Mouse (Mus musculus) midbrain, embryonic 10.5 days (tissue): ENCODE measurements around the gene Optc. TPM values are rescaled to one million over a fixed set of nuclear protein-coding genes. Genes with fewer than 3 reads are reported as not detected.

Source experiments
- DNase-seq: peaks from one replicate; pipeline ENCODE4 v3.0.0-alpha.2; 2017; ENCODE audit warnings: low spot score
- H3K27ac ChIP-seq: fragments of 300-500 bp; sonication (generic); replicated peaks from 2 replicates; pipeline ENCODE4 v1.5.1; 2016; ENCODE audit warnings: mild to moderate bottlenecking
- H3K27me3 ChIP-seq: fragments of 300-500 bp; sonication (generic); 2 replicates; pipeline ENCODE4 v1.6.1; 2016; ENCODE audit warnings: low read depth, mild to moderate bottlenecking; ENCODE audit not compliant: poor library complexity, severe bottlenecking
- H3K36me3 ChIP-seq: fragments of 300-500 bp; sonication (generic); 2 replicates; pipeline ENCODE4 v1.6.1; 2016; ENCODE audit warnings: mild to moderate bottlenecking, moderate library complexity
- H3K4me1 ChIP-seq: fragments of 300-500 bp; sonication (generic); 2 replicates; pipeline ENCODE4 v1.6.1; 2016
- H3K4me3 ChIP-seq: fragments of 300-500 bp; sonication (generic); 2 replicates; pipeline ENCODE4 v1.5.1; 2016; ENCODE audit warnings: mild to moderate bottlenecking, moderate library complexity
- H3K9me3 ChIP-seq: fragments of 300-500 bp; sonication (generic); replicated peaks from 2 replicates; pipeline ENCODE4 v1.6.1; 2016; ENCODE audit warnings: mild to moderate bottlenecking
- WGBS: fragments of 180-500 bp; shearing (Covaris S2); methylation state at CpG from one replicate; pipeline ENCODE4 v1.1.7; 2016; 5-methylcytosine and 5-hydroxymethylcytosine counted together
- polyA plus RNA-seq: library from polyadenylated mRNA; unstranded; fragments of >200 nt; fragmentation: Nextera tagmentation; extraction: Ambion mirVana; gene quantifications from 2 replicates; pipeline ENCODE4 v1.2.1, GENCODE M21; 2016

The Optc gene
- 0.86 and 1.7 TPM in 2 replicates for polyA plus RNA-seq

DNA sequence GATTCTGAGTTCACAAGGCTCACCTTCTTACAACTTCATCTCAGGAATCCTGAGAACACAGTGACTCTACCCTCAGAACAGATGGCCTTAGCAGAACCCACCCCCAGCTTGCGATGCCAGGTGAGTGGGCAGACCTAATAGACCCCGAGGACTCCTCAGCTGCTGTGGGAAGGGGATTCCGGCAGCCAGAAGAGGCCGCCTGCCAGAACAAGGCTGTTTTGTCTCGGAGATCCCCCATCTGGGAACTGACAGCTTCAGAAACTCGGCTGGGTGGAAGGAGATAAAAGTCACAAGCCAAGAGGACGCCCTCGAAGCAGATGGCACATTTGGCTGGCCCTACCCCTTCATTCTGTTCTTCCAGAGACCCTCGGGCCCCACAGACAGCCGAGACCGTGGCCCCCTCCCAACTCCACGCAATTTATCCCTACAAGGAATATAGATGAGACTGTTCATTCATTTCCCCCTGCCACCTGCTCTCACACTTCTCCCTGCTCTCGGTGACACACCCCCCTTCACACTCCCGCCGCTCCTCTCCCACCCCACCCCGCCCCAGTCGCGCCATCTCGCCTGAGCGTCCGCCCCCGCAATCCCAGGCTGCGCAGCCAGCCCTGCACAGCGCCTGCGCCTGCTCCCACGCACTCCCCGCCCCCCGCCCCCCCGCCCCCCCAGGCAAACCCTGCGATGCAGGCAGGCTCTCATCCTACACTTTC lies at the start of gene Optc:
Gene Optc (minus strand): TSS at position 51 of the 710 bp plus-strand sequence.
- Histone ChIP-seq H3K4me3 (peak within 1 kb of the TSS; percentile 61), H3K36me3 (no peaks in the 10 kb centered on the region), H3K9me3 (no peaks in the 10 kb centered on the region), H3K4me1 (peaks cover 33% of the 10 kb centered on the region), H3K27ac (peak within 1 kb of the TSS; percentile 86), H3K27me3 (peaks cover 64% of the 10 kb centered on the region)
- DNase-seq = no peak
- WGBS = 7% methylated on average over 26 of the region's 30 CpGs

DNA sequence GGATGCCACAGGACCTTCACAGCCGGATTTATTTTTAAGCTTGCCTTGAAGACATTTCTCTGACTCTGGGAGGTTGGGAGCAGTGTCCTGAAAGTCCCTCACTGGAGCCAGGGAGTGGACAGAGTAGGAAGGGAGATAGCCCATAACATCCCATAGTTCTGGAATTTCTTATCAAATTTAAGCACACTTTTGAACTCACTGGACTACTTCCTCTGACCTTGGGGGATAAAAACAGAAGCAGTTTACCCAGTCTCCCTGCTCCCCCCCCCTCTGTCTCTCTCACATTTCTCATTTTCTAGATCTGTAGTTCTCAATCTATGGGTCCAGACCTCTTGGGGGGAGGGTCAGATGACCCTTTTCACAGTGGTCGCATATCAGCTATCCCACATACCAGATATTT lies 46.2 kb upstream of the Optc start:
- no peaks in the 10 kb centered on the region for H3K27me3 ChIP-seq
- H3K4me1 ChIP-seq = peaks cover 9% of the 10 kb centered on the region; the same call in 1 of the 2 replicates
- H3K27ac ChIP-seq = no peak overlapping the region
- H3K4me3 ChIP-seq = no peak overlapping the region
- WGBS = 73% methylated on average over 2 of the region's 2 CpGs
- no peak for DNase-seq
- H3K36me3 ChIP-seq = no peaks in the 10 kb centered on the region
- no peaks in the 10 kb centered on the region for H3K9me3 ChIP-seq

DNA sequence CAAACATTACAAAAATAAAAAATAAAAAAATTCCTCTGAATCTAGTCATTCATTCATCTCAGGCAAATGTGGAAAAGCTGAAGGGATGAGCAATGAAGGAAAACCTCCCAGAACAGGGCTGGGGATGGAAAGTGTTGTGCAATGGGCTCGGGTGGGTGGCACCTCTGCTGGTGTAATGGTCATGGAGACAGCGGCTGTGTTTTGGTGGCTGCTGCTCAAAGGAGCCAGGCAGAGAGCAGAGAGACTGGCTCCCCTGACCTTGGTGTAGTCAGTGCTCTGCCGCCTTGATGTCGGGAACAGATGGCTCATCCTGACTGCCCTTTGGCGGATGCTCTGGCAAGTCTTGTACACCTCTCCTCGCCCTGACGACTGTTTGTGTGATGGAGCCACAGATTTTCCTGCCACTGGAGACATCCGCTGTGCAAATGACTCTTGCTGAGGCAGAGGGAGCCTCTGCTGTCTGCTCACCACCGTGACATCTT lies 45.5 kb upstream of the Optc start:
- H3K9me3 ChIP-seq = no peaks in the 10 kb centered on the region
- no peak overlapping the region for H3K4me3 ChIP-seq
- WGBS = 63% methylated on average over 9 of the region's 9 CpGs
- no peak for DNase-seq
- no peak overlapping the region for H3K27ac ChIP-seq
- no peaks in the 10 kb centered on the region for H3K27me3 ChIP-seq
- H3K4me1 ChIP-seq = peaks cover 9% of the 10 kb centered on the region; the same call in 1 of the 2 replicates
- H3K36me3 ChIP-seq = no peaks in the 10 kb centered on the region

DNA sequence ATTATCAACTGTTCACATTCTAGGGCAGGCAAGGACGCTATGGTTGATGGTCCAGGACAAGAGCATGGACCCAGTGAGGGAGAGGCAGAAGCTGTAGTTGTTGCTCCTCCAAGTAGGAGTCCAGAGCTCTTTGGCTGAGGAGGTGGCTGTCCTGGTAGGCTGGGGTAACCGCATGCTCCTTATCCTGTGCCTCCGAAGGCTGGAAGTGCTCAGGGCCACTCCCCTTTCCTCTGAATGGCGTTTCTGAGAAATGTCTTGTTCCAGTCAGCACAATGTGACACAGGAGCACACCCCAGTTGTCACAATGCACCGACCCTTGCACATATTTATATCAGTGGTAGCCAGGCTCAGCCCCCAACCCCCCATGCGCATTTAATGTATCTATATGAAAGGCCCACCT lies 43.8 kb upstream of the Optc start:
- Histone ChIP-seq H3K9me3 (no peaks in the 10 kb centered on the region), H3K4me1 (peaks cover 9% of the 10 kb centered on the region; the same call in 1 of the 2 replicates), H3K27ac (no peak overlapping the region), H3K4me3 (no peak overlapping the region), H3K36me3 (no peaks in the 10 kb centered on the region), H3K27me3 (no peaks in the 10 kb centered on the region)
- no peak for DNase-seq
- WGBS = 66% methylated on average over 6 of the region's 6 CpGs

DNA sequence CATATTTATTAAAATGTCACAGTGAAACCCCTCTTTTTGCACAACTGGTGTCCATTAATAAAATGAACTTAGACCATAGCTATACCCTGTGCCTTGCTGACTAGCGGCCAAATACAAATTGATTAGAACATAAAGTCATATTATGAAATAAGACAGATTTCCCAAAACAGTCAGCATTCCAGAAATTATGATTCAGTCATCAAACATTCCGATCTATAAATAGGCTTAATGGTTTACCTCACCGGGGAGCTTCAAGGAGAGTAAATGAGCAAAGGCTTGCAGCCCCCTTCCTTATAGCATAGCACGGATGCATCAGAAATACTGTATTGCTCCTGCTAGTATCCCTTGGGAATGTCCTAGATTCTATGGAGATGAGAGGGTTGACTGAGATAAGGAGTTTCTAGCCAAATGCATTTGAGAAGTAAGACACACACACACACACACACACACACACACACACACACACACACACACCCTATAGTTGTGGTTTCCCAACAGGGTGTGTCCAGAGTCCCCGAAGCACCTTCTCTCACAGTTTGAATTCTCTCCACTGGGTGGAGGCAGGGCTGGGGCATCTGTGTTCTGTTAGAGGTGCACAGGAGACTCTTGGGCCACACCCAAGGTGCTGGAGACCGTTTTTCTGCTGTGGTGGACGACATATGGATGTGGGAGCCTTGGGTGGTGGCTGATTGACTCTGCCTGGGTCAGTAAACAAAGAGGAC lies 42.4 kb upstream of the Optc start:
- no peak for DNase-seq
- H3K9me3 ChIP-seq = no peaks in the 10 kb centered on the region
- 88% methylated on average over 7 of the region's 7 CpGs for WGBS
- no peaks in the 10 kb centered on the region for H3K27me3 ChIP-seq
- H3K4me1 ChIP-seq = peaks cover 9% of the 10 kb centered on the region; the same call in 1 of the 2 replicates
- H3K4me3 ChIP-seq = no peak overlapping the region
- no peak overlapping the region for H3K27ac ChIP-seq
- H3K36me3 ChIP-seq = no peaks in the 10 kb centered on the region

DNA sequence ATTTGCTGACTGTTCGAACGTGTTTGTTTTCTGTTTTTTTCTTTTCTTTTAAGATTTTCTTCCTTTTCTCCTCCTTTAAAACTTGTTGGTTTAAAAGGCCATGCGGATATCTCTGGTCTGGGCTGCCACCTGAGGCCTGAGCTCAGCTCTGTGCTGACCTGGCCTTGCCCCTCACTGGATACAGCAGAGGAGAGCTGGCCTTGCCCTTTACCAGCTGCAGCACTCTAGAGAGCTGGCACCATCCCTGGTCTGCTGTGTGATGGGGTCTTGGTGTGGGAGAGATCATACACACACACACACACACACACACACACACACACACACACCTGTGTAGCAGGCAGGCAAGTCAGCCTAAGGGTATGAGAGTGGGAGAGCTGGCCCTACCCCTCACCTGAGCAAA lies 37.3 kb upstream of the Optc start:
- H3K4me3 ChIP-seq = no peak overlapping the region
- H3K27me3 ChIP-seq = no peaks in the 10 kb centered on the region
- H3K9me3 ChIP-seq = peaks cover 4% of the 10 kb centered on the region; the same call in 1 of the 2 replicates
- H3K36me3 ChIP-seq = no peaks in the 10 kb centered on the region
- 90% methylated on average over 3 of the region's 3 CpGs for WGBS
- H3K4me1 ChIP-seq = no peaks in the 10 kb centered on the region; the same call in 1 of the 2 replicates
- no peak for DNase-seq
- no peak overlapping the region for H3K27ac ChIP-seq

DNA sequence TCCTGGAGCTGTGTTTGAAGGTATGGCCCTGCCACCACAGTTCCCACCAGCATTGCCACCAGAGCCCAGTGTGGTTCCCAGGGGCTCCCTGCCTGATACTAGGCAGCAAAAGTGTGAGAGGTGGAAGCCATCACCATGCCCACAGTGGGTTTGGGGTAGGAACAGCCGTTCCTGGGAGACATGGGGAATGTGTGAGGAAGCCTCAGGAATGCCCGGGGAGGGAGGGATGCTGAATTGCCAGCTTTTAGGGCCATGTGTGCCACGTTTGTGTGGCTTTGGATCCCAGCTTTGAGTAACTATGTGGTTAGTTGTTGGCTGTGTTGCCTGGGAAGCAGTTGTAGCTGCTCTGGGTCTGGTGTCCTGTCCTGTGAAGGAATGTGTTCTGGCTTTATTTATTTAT lies 34.1 kb upstream of the Optc start:
- Histone ChIP-seq H3K4me1 (no peaks in the 10 kb centered on the region; the same call in 1 of the 2 replicates), H3K27ac (no peak overlapping the region), H3K27me3 (no peaks in the 10 kb centered on the region), H3K4me3 (no peak overlapping the region), H3K9me3 (peaks cover 4% of the 10 kb centered on the region; the same call in 1 of the 2 replicates), H3K36me3 (no peaks in the 10 kb centered on the region)
- WGBS = 85% methylated on average over 3 of the region's 3 CpGs
- no peak for DNase-seq

DNA sequence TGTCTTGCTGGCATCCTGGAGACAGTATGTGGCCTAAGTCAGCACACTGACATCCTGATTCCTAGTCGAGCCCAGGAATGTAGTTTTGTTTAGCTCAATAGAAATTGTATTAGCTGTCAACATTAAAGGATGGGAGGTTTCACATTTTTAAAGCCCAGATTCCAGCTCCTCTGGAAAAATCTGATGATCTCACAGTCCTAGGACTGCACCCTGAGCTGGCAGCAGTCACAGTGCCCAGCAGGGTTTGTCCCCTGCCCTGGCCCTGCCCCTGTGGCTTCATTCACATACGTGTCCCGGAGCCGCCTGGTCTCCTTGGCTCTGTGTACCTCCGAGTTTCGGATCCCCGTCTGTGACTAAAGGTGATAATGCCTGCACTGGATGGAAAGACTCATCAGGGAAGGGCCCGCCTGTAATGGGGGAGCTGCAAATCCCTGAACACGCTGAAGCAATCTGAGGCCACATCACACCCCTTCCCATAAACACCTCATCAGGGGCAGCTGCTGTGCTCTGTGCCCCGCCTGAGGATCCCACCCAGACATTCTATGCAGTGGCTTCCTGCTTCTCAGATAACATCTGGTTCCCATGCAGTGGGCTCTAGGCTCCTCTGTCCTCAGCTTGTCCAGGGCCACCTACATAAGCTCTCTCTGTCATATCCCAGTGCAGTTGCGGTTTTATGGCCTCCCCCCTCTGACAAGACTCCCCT lies 33.5 kb upstream of the Optc start:
- DNase-seq = no peak
- no peak overlapping the region for H3K27ac ChIP-seq
- no peaks in the 10 kb centered on the region for H3K36me3 ChIP-seq
- no peaks in the 10 kb centered on the region; the same call in 1 of the 2 replicates for H3K4me1 ChIP-seq
- H3K4me3 ChIP-seq = no peak overlapping the region
- peaks cover 4% of the 10 kb centered on the region; the same call in 1 of the 2 replicates for H3K9me3 ChIP-seq
- H3K27me3 ChIP-seq = no peaks in the 10 kb centered on the region
- 81% methylated on average over 11 of the region's 11 CpGs for WGBS

DNA sequence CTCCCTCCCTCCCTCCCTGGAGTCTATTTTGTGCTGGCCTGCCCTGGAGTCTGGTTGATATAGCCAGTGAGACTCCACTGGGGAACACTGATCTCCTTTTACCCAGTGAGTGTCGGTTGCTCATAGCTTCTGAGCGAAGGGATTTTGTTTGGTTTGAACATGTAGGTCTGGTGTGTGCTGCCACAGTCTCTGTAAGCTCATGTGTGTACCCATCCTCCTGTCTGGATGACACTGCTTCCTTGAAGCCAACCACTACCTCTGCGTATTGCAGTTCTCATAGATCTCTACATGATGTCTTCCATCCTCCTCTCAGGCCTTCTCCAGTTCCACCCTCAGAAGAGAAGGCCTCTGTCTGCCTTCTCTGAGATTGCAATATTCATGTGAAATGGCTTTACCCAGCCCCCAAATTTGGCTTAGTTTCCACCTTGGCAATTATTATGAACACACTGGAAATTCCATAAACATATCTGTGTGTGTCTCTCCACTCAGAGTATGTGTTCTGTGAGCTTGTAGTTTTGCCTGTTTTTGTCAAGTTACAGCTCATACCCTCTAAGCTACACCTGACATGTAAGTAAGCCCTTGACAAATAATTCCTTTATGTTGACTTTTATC lies 32.8 kb upstream of the Optc start:
- H3K9me3 ChIP-seq = peaks cover 8% of the 10 kb centered on the region; the same call in 1 of the 2 replicates
- no peaks in the 10 kb centered on the region for H3K27me3 ChIP-seq
- H3K4me3 ChIP-seq = no peak overlapping the region
- 88% methylated on average over 3 of the region's 3 CpGs for WGBS
- no peak for DNase-seq
- H3K4me1 ChIP-seq = no peaks in the 10 kb centered on the region; the same call in 1 of the 2 replicates
- no peaks in the 10 kb centered on the region for H3K36me3 ChIP-seq
- no peak overlapping the region for H3K27ac ChIP-seq

DNA sequence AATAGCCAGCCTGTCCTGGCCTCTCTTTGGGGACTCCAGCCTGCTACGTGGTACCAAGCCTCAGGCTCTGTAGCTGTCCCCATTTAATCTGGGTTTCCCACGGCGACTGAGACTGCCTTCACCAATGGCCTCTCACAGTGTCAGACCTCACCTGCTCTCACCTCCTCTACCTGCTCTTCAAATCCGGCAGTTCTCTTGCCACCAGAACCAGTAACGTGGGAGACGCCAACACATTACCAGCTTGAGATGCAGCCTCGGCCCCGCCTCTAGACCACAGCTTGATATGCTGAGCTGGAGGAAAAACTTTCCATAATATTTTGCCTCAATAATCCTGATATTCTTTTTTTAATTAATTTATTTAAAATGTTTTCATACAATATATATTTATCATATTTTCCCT lies 31.9 kb upstream of the Optc start:
- Histone ChIP-seq H3K4me3 (no peak overlapping the region), H3K27ac (no peak overlapping the region), H3K4me1 (no peaks in the 10 kb centered on the region; the same call in 1 of the 2 replicates), H3K9me3 (peaks cover 8% of the 10 kb centered on the region; the same call in 1 of the 2 replicates), H3K27me3 (no peaks in the 10 kb centered on the region), H3K36me3 (no peaks in the 10 kb centered on the region)
- 90% methylated on average over 8 of the region's 8 CpGs for WGBS
- no peak for DNase-seq

DNA sequence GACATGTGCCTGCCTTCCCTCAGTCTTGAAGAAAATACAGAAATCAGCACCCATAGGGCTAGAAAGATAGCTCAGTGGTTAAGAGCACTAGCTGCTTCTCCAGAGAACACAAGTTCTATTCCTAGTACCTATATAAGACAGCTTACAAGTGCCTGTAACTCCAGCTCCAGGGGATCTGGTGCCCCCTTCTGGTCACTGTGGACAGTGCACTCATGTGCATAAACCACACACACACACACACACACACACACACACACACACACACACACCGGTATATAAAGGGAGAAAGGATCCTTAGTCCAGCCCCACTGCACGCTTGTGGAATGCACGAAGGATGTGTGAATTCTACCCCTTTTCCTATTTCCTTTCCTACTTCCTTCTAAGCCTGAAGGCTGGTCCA lies 28.4 kb upstream of the Optc start:
- H3K9me3 ChIP-seq = peaks cover 4% of the 10 kb centered on the region; the same call in 1 of the 2 replicates
- DNase-seq = no peak
- H3K4me3 ChIP-seq = no peak overlapping the region
- H3K36me3 ChIP-seq = no peaks in the 10 kb centered on the region
- WGBS = 95% methylated on average over 3 of the region's 3 CpGs
- H3K27ac ChIP-seq = no peak overlapping the region
- peaks cover 9% of the 10 kb centered on the region; the same call in 1 of the 2 replicates for H3K4me1 ChIP-seq
- H3K27me3 ChIP-seq = no peaks in the 10 kb centered on the region

DNA sequence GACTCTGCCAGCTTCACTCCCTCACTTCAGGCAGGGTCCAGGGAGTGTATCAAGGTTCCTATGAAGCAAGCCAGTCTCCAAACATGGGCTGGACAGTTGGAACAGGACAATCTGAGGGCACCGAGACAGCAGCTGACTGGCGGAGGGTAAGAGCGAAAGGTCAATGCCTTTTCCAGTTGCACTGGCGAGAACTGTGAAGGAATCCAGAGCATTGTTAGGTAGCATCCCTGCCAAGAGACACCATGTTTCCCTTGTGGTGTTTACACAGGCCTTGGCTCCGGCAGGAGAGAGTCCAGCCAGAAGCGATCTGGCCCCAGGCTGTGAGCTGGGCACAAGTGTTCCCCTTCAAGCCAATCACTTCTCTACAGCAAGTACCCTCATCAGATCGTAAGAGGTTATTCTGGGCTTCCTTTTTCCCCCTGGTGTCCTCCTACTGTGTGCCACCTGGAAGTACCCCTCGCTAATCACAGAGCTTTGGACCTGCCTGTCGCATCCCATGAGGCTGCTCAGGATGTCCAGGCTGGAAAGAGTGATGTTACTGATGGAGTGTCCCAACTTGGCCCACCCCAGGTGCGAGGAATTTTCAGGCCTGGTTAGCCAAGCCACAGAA lies 26.7 kb upstream of the Optc start:
- 0 out of 2 replicates have a peak overlapping the region, but pooled peaks have one; percentile 7 for H3K27ac ChIP-seq
- 86% methylated on average over 10 of the region's 10 CpGs for WGBS
- H3K36me3 ChIP-seq = no peaks in the 10 kb centered on the region
- no peak overlapping the region for H3K4me3 ChIP-seq
- H3K4me1 ChIP-seq = peaks cover 9% of the 10 kb centered on the region; the same call in 1 of the 2 replicates
- H3K9me3 ChIP-seq = peaks cover 4% of the 10 kb centered on the region; the same call in 1 of the 2 replicates
- H3K27me3 ChIP-seq = no peaks in the 10 kb centered on the region
- DNase-seq = no peak
